Comparison of ENCODE assay signal across 16 mouse cellular contexts in the genomic region with DNA sequence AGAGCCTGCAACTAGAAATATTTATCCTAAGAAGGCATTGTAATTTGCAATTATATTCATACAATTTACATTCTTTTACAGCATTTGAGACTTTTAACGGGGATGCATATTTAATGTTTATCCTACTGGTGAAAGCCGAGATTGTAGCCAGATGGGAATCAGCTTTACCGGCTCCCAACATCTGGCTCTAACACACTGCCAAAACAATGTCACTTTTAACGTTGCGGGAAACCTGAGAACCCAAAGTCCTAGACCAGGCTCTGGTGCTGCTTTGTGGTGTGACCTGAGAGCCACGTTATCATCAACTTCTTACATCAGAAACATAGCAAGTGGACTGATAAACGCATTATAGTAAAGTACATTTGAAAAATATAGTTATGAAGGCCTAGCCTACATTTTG. TPM values are rescaled to one million over a fixed set of nuclear protein-coding genes. Genes with fewer than 3 reads are reported as not detected.
DNase-seq lines count a peak whose midpoint lies in the region; ATAC-seq and TF ChIP-seq lines count a peak whose summit lies in the region.
"Had no signal": no experiment of that assay in that cellular context is flagged by ENCODE, and none has a peak within 500 bp of the region (broad histone marks: within the 10 kb centered on the region; RNA-seq: fewer than 3 reads in every experiment).

No protein-coding gene starts in this region.

- no peaks in the 10 kb centered on the region; the same call in 1 of the 2 replicates for H3K36me3 ChIP-seq in kidney, embryonic 16.5 days (ENCODE audit: insufficient read depth, low read length)
- no peaks in the 10 kb centered on the region for H3K36me3 ChIP-seq in embryonic facial prominence, embryonic 12.5 days
- H3K36me3 ChIP-seq in limb, embryonic 15.5 days: no peaks in the 10 kb centered on the region

- peaks cover 20% of the 10 kb centered on the region for H3K4me1 ChIP-seq in kidney, embryonic 16.5 days (ENCODE audit: insufficient read depth, low read length)
- H3K4me1 ChIP-seq in embryonic facial prominence, embryonic 12.5 days: peaks cover 29% of the 10 kb centered on the region
- peaks cover 30% of the 10 kb centered on the region; the same call in 1 of the 2 replicates for H3K4me1 ChIP-seq in limb, embryonic 15.5 days

- H3K9me3 ChIP-seq in kidney, embryonic 16.5 days (ENCODE audit: low read length): no peaks in the 10 kb centered on the region
- no peaks in the 10 kb centered on the region for H3K9me3 ChIP-seq in embryonic facial prominence, embryonic 12.5 days
- H3K9me3 ChIP-seq in limb, embryonic 15.5 days: no peaks in the 10 kb centered on the region
- H3K9me3 ChIP-seq: forebrain, embryonic 13.5 days had no signal

- H3K27me3 ChIP-seq in kidney, embryonic 16.5 days (ENCODE audit: insufficient read depth, low read length): no peaks in the 10 kb centered on the region
- no peaks in the 10 kb centered on the region for H3K27me3 ChIP-seq in embryonic facial prominence, embryonic 12.5 days
- H3K27me3 ChIP-seq in limb, embryonic 15.5 days: no peaks in the 10 kb centered on the region
- H3K27me3 ChIP-seq: forebrain, embryonic 13.5 days; megakaryocyte, embryonic 14.5 days had no signal

- H3K4me3 ChIP-seq in kidney, embryonic 16.5 days (ENCODE audit: low read length): no peak overlapping the region
- H3K4me3 ChIP-seq in embryonic facial prominence, embryonic 12.5 days: no peak overlapping the region
- H3K4me3 ChIP-seq in limb, embryonic 15.5 days: no peak overlapping the region
- H3K4me3 ChIP-seq: forebrain, embryonic 13.5 days; megakaryocyte, embryonic 14.5 days had no signal

- no peak for TF ChIP-seq CTCF in brain, embryonic 14.5 days (IDR thresholded peaks at IDR 0.05; ENCODE audit: borderline replicate concordance, extremely low read depth, insufficient read depth, insufficient read length)

- no peak overlapping the region for H3K9ac ChIP-seq in kidney, embryonic 16.5 days (replicated peaks; ENCODE audit: low read length)
- H3K9ac ChIP-seq in embryonic facial prominence, embryonic 12.5 days: no peak overlapping the region
- H3K9ac ChIP-seq in limb, embryonic 15.5 days: no peak overlapping the region
- H3K9ac ChIP-seq: forebrain, embryonic 13.5 days had no signal

- TF ChIP-seq POLR2A in brain, embryonic 14.5 days (IDR thresholded peaks at IDR 0.05; ENCODE audit: borderline replicate concordance, extremely low read depth, insufficient read depth, insufficient read length, poor library complexity, severe bottlenecking): no peak

- 23% methylated on average over 7 of the region's 7 CpGs for WGBS in kidney, embryonic 16.5 days
- 17% methylated on average over 7 of the region's 7 CpGs for WGBS in embryonic facial prominence, embryonic 12.5 days
- 24% methylated on average over 7 of the region's 7 CpGs for WGBS in limb, embryonic 15.5 days

- no peak overlapping the region for H3K4me2 ChIP-seq in kidney, embryonic 16.5 days (replicated peaks; ENCODE audit: low read depth, low read length)
- H3K4me2 ChIP-seq in embryonic facial prominence, embryonic 12.5 days (replicated peaks): no peak overlapping the region
- no peak overlapping the region for H3K4me2 ChIP-seq in limb, embryonic 15.5 days
- H3K4me2 ChIP-seq: forebrain, embryonic 13.5 days had no signal

- ATAC-seq in kidney, embryonic 16.5 days (ENCODE audit: low FRiP score, low TSS enrichment): no peak
- no peak for ATAC-seq in embryonic facial prominence, embryonic 12.5 days (ENCODE audit: insufficient number of reproducible peaks, insufficient read depth, low FRiP score, low TSS enrichment)
- ATAC-seq in limb, embryonic 15.5 days (ENCODE audit: insufficient number of reproducible peaks, low FRiP score, low TSS enrichment, low read depth): no peak
- ATAC-seq: CD4-positive, CD25-positive, alpha-beta regulatory T cell, adult 4 months; forebrain, embryonic 13.5 days had no signal

- H3K27ac ChIP-seq in kidney, embryonic 16.5 days (ENCODE audit: low read length): peak overlapping the region; percentile 36; the same call in 1 of the 2 replicates
- H3K27ac ChIP-seq in embryonic facial prominence, embryonic 12.5 days: peak overlapping the region; percentile 73
- peak overlapping the region; percentile 69 for H3K27ac ChIP-seq in limb, embryonic 15.5 days
- H3K27ac ChIP-seq: forebrain, embryonic 13.5 days had no signal

- DNase-seq in kidney, postnatal 4 days: no peak
- DNase-seq in brain, embryonic 14.5 days (ENCODE audit: low read depth): peak; percentile 8
- no peak for DNase-seq in gastrocnemius, postnatal 10 days
- DNase-seq in cerebellum, adult 11-12 months: no peak
- DNase-seq: adrenal gland, postnatal 14 days; heart, adult 18-20 months; liver; lung, adult 18-20 months; right cerebral cortex, postnatal 4 days; thymus, postnatal 14 days had no signal

RNA-seq across cellular contexts. Expression of gene Mlh3, which starts 5.5 kb away (rescaled TPM):
- 9.7 and 10.9 TPM in 2 replicates for polyA plus RNA-seq in kidney, embryonic 16.5 days (2015; fragmentation: Nextera tagmentation; extraction: Ambion mirVana)
- 10.1 TPM in 2 replicates for polyA plus RNA-seq in brain, embryonic 14.5 days (2012; rRNA removed)
- 10.1 and 11.0 TPM in 2 replicates for polyA plus RNA-seq in embryonic facial prominence, embryonic 12.5 days (2016; fragmentation: Nextera tagmentation; extraction: Ambion mirVana)
- 8.1 and 9.4 TPM in 2 replicates for polyA plus RNA-seq in limb, embryonic 15.5 days (2015; fragmentation: Nextera tagmentation; extraction: Ambion mirVana)
- total RNA-seq in gastrocnemius, postnatal 10 days (2021): 10 to 100 TPM in 1 of 2 experiments, 1 to 10 TPM in 1; 8.7 to 10.8 TPM

RNA-seq across cellular contexts. Expression of gene Acyp1, which starts 23.3 kb away (rescaled TPM):
- polyA plus RNA-seq in kidney, embryonic 16.5 days (2015; fragmentation: Nextera tagmentation; extraction: Ambion mirVana): 57.4 and 57.5 TPM in 2 replicates
- polyA plus RNA-seq in brain, embryonic 14.5 days (2012; rRNA removed): 27.6 and 38.6 TPM in 2 replicates
- 43.8 and 45.1 TPM in 2 replicates for polyA plus RNA-seq in embryonic facial prominence, embryonic 12.5 days (2016; fragmentation: Nextera tagmentation; extraction: Ambion mirVana)
- polyA plus RNA-seq in limb, embryonic 15.5 days (2015; fragmentation: Nextera tagmentation; extraction: Ambion mirVana): 41.8 and 42.0 TPM in 2 replicates
- 10 to 100 TPM; 20.5 to 24.9 TPM for total RNA-seq in gastrocnemius, postnatal 10 days (2021)

RNA-seq across cellular contexts. Expression of gene Zc2hc1c, which starts 23.5 kb away (rescaled TPM):
- 4.1 and 4.4 TPM in 2 replicates for polyA plus RNA-seq in kidney, embryonic 16.5 days (2015; fragmentation: Nextera tagmentation; extraction: Ambion mirVana)
- polyA plus RNA-seq in brain, embryonic 14.5 days (2012; rRNA removed): 0.66 and 0.92 TPM in 2 replicates
- 0.78 and 1.1 TPM in 2 replicates for polyA plus RNA-seq in embryonic facial prominence, embryonic 12.5 days (2016; fragmentation: Nextera tagmentation; extraction: Ambion mirVana)
- polyA plus RNA-seq in limb, embryonic 15.5 days (2015; fragmentation: Nextera tagmentation; extraction: Ambion mirVana): 1.9 and 2.2 TPM in 2 replicates
- under 1 TPM; 0.63 TPM for total RNA-seq in gastrocnemius, postnatal 10 days (2021)

RNA-seq across cellular contexts. Expression of gene Eif2b2, which starts 45.7 kb away (rescaled TPM):
- polyA plus RNA-seq in kidney, embryonic 16.5 days (2015; fragmentation: Nextera tagmentation; extraction: Ambion mirVana): 108 and 110 TPM in 2 replicates
- polyA plus RNA-seq in brain, embryonic 14.5 days (2012; rRNA removed): 118 and 154 TPM in 2 replicates
- 79.0 and 88.2 TPM in 2 replicates for polyA plus RNA-seq in embryonic facial prominence, embryonic 12.5 days (2016; fragmentation: Nextera tagmentation; extraction: Ambion mirVana)
- polyA plus RNA-seq in limb, embryonic 15.5 days (2015; fragmentation: Nextera tagmentation; extraction: Ambion mirVana): 79.4 and 83.8 TPM in 2 replicates
- total RNA-seq in gastrocnemius, postnatal 10 days (2021): 10 to 100 TPM; 76.1 to 95.2 TPM
